Mouse (Mus musculus) 3134 (cell line): Measurements from ENCODE around the gene Arid2.
"Not testable (repeated sequence)": the region's sequence is repeated elsewhere in the genome, so short reads cannot be mapped to it uniquely, and the experiment has no call there.

Experiments used
- DNase-seq: peaks from one replicate; pipeline ENCODE4 v3.0.0-alpha.2; 2011; ENCODE audit warnings: low spot score; ENCODE audit not compliant: insufficient read length; ENCODE audit errors: extremely low read depth

Arid2 gene

DNA sequence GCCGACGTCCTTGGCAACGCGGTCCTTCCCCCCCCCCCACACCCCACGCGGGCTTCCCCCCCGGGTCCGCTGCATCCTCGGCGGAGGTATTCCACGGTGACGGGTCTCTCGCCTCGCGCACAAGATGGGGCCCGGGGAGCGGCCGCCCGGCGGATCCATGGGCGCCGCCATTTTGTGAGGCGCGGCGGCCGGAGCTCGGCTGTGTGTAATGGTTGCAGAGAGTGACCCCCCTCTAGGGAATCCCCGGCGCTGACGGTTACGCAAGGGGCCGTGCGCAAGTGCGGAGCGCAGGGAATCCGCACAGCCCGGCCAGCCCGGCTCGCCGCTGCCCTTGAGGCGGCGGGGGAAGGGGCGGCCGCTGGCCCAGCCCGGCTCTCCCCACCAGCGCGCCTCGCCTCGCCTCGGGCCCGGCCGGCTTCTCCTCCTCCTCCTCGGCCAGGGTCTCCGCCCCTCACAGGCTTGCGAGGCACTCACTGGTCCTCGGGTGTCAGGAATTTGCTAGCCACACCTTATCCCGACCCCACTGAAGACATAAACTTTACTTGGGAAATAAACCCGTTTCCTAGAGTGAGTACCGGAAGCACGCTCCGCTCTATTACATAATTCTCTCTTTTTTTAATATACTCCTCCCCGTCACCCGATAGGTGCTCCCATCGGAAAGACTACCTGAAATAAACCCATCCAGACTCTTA, 1.8 kb upstream of the Arid2 start:
- peak; percentile 94 for DNase-seq

DNA sequence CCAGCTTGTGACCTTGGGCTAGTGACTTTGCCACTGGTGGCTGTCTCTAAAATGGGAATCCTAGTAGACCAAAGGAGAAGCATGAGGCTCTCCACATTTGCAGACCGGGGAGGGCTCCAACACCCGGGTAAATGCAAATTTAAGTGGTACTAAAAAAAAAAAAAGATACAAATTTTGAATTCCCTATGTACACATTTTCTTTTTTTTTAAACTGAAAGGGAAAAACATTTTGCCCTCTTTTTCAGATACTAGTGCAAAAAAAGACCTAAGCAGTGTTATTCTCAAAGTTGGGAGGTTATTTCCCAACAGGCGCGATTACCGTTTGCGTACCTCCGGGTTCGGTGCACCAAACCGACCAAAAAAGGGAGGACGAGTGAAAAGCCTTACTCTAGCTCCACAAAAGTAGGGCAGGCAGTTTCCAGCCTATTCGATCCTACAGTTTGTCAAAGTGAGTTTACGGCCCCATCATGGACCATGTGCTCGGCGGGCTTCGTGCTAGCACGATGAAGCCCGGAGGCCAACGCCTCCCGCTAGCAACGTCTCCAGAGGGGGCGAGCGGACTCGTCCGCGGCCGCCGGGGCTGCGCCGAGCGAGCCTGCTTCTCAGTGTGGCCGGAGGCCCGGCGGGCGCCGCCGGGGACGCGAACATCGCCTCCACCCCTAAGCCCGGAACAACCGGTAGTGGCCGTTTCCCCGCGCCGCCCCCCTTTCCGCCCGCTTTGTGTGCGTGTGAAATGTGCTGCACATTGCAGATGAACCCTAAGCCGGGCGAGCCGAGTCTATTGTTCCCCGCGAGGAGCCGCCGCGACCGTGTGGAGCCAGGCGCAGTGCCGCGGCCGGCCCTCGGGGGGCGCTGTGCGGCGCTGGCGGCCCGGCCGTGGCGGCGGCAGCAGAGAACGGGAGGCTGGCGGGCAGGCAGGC, 1.0 kb upstream of the Arid2 start:
- peak; percentile 90 for DNase-seq

- DNase-seq = no peak
Observed at GRCm38 (mm10) chr15:96286935-96287292, 404 bp upstream of the Arid2 start.

DNA sequence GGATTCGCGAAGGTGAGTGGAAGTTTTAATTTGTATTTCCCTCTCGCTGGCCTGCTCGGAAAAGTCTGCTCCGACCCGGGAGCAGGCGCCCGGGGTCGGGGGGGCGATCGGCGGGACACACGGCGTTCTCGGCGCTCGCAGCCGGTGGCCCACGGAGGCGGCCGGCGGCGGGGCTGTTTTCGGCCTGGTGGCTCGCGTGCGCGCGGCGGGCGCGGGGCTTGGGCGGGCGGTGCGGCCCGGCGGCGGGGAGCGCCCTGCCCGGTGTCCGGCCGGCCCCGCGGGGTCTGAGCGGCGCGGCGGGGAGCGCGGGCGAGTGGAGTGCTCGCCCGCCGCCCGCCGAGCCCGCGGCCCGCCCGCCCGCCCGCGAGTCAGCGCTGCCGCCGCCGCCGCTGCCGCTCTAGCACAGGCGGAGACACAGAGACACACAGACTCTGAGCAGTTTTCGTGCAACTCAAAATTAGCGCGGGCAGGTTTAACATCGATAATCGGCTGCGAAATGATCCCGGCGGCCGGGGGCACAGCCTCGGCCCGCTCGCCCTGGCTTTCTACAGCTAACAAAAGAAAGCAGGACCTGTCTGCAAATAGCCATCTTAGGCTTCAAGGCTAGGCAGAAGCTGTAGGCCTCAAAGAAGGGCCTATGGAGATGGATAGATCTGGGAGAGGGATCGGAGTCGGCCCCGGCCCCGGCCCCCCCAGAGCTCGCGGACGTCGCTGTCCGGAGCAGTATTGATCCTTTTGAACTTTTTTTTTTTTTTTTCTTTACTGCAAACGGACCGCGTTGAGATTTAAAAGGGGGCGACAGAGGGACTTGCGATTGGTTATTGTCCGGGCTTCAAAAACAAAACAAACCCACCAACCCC, 888 bp downstream of the Arid2 start:
- peak; percentile 83 for DNase-seq

DNA sequence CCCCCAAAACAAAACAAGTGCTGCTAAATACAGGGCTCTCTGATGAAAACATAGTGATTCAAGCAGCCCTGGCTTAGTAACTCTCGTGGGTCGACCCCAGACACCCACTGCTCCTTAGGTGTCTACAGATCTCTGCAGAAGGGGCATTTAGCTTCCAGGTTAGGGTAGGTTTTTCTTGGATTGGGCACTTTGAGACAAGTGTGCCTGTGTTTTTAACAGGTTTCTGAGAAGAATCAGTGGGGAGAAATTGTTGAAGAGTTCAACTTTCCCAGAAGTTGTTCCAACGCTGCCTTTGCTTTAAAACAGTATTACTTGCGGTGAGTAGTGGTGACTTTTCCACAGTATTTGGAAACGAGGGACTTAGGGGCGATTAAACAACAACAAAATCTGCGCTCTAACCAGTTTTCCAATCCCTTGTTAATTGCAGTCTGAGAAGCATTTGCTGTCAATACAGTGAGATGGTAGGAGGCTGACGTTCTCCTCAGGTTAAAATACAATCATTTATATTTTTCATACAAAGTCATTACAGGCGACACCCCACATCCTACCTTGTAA, 1.6 kb downstream of the Arid2 start:
- DNase-seq = no peak

DNA sequence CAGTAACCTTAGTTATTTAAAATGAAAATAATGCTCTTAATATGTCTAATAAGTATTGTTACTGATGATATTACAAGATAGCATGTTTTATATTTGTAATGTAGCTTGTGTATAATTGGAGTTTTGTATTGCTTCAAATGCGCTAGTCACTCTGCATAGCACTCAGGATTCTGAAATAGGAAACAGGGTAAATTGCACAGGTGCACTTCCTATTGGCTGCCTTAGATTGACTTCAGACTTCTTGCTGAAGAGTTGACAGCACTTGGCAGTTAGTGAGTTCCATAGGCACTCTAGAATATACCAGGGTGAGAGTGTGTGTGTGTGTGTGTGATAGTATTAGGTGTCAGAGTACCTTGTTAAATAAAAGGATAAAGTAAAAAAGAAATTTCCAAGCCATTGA, 2.7 kb downstream of the Arid2 start:
- DNase-seq = no peak

DNA sequence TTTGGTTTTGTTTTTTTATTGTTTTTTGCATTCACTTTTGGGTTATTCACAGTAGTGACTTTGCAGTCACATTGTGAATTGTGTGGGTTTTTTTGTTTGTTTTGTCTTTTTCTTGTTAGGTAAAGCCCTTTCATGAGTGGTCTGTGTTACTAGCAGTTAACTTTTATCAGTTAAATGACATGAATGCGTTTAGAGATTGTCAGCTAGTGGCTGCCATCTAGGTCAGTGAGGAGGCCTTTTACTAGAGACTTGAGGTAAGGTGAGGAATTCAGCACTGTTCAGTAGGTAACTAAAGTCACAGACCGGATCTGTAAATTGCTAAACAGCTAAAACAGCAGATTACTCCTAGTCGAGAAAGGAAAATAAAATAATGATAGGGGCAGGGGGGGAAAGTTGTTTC, 6.1 kb downstream of the Arid2 start:
- DNase-seq = no peak

DNA sequence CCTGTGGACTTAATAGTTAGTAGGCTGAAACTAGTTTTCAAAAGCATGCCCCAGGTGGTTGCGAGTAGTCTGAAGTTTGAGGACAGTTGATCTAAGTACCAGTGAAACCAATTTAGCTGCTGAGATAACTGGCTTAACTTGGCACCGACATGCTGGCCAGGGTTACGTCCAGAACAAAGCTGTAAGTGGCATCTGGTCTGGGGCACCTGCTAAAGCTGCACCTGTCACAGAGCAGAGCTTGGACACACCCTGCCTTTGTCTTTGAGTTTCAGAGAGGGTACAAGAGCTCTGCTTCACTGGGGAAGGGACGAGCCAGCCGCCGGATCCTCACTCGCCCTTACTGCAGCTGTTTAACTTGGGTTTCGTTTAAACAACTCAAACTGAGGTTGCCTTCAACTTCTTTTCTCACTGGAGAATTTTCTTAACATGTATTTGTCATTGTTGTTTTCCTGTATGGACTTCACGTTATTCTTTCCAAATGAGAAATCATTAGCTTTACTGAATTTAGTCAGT, 9.8 kb downstream of the Arid2 start:
- no peak for DNase-seq

DNA sequence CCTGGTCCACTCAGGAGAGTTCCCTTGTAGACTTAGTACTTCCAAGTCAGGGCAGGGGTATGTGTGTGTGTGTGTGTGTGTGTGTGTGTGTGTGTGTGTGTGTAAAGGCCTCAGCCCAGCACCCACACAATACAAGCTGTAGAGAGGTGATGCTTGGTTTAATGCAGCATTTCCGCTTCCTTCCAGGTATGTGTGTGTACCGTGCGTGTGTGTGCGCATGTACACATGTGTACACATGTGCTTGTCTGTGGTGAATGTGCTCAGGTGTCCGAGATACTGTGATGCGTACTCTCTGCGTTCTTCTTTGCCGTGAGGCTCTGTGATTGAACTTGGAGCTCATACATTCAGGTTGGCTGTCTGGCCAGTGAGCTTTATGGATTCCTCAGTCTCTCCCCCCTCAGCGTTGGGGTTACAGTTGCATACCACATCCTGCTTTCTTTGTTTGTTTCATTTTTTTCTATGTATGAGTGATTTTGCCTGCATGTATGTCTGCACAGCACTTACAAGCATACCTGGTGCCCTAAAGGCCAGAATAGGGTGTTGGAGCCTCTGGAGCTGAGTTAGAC, 10.4 kb downstream of the Arid2 start:
- no peak for DNase-seq

GRCm38 (mm10) chr15:96309310-96309709, 22.0 kb downstream of the Arid2 start:
- no peak for DNase-seq

GRCm38 (mm10) chr15:96312902-96313301, 25.6 kb downstream of the Arid2 start:
- DNase-seq = no peak

- DNase-seq = no peak
Observed at GRCm38 (mm10) chr15:96315664-96316063, 28.3 kb downstream of the Arid2 start.

GRCm38 (mm10) chr15:96319335-96319734, 32.0 kb downstream of the Arid2 start:
- DNase-seq = no peak

DNA sequence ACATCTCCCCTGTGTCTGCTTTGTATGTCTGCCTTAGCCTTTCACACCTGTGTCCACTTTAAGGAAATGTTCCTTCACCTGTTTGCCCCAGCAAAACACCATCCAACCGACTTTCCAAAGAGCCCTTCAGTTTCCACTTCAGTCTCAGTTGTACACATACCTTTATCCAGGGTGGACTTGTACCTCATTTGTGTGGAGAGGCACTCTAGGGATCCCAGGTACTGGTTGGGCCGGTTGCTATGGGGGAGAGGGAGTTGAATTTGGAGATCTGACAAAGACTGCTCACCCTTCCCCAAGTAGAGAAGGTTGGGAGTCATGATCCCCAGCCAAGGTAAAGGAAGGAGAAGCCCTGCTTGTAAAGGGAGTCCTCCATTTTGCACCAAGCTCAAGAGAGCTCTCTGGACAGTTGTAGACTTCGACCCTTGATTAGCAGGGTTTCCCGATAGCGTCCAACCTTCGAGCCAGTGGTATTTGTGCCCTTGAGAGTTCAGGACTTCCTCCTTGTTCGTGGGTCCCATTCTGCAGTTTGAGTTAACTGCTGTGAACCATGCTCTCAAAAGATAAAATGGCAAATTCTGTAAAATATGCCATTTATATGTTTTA, 38.5 kb downstream of the Arid2 start:
- no peak for DNase-seq

GRCm38 (mm10) chr15:96328722-96329121, 41.4 kb downstream of the Arid2 start:
- not testable (repeated sequence) for DNase-seq

- no peak for DNase-seq
Observed at GRCm38 (mm10) chr15:96330536-96330935, 43.2 kb downstream of the Arid2 start.

DNA sequence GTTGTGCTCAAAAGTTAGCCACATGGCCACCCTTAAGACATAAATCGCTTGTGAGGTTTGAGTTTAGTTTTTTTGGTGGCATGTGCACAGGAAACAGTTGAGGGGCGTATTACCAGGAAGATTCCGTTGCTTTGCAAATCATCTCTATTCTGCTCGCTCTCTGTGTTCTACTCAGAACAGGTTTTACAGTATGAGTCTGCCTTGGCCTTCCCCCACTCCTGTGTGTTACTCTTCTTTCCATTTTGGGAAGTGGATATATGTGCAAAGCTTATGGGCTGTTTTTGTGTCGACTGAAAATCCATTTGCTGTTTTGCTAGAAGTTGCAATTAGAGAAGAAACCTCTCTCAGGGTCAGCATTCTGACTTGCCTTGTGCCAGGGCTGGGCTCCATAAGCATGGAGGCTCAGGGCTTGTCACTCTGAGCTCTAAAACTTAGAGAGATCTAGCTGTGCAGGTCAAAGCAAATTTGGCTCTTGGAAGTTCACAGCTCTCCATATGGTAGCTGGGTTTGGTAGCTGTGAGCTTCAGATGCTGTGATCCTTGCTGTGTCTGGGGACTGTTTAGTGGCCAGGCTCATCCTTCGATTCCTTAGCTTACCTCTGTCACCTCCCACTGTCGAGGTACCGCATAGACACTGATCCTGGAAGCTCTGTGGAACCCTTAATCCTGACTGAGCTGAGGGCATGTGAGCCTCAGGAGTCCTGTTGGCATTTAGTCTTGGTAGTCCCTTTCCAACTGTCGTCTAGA, 45.3 kb downstream of the Arid2 start:
- no peak for DNase-seq

DNA sequence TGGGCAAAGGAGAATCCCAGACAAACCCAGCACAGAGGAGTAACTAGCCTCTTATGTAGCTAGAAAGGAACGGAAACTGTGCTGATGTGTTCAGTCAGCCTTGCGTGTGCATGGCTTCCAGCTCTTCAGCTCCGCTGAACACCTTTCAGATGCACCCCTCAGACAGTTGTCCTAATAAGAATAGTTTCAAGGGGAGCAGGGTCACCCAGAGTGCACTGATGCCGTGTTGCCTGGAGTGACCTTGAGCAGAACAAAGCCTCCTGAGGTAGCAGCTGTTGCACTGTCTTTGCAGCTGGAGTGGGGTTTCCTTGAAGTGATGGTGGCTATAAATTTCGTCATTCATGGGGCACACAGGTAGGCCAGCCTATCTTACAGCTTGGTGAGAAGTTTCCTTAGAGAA, 46.0 kb downstream of the Arid2 start:
- DNase-seq = no peak

GRCm38 (mm10) chr15:96340924-96341323, 53.6 kb downstream of the Arid2 start:
- no peak for DNase-seq
